ENCODE assay signal across 8 mouse cellular contexts in the genomic region with DNA sequence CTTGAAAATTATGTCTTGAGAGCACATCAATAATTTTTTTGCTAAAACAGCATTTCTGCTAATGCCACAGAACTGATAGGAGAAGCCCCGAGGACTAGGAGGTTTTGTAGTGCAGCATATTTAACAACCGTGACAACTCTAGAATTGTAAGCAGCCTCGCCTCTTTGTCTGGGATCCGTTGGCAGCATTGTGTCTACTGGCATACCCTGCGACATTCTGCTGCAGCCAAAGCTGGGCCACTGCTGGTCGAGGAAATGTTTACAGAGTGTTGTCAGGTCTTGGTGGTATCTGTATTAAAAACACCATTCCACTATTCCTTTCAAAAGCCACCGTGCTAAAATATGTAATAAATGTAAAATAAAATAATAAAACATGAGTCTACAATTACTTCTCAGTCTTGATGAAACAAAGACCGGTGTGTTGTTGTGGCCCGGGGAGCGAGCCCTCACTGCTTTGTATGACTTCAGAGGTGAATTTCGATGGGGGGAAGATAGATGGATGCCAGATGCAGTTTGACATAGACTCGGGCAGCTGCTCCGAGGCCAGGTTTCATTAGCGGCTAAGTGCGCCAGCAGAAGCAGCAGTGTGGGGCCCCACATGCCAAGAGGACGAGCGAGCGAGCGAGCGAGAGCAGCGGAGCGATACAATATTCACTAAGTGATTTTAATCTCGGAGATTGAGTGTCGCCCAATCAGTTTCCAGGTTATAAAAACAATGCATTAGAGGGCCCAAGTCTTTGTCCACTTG.
DNase-seq lines count a peak whose midpoint lies in the region; ATAC-seq and TF ChIP-seq lines count a peak whose summit lies in the region.

No protein-coding gene starts in this region.

- no peak overlapping the region for H3K9ac ChIP-seq in forebrain, embryonic 13.5 days
- no peak overlapping the region; the same call in 1 of the 2 replicates for H3K9ac ChIP-seq in intestine, embryonic 14.5 days (ENCODE audit: low read length)
- H3K9ac ChIP-seq in midbrain, embryonic 11.5 days (ENCODE audit: low read length) = peak overlapping the region; percentile 36; the same call in 1 of the 2 replicates
- H3K9ac ChIP-seq in liver, embryonic 12.5 days = no peak overlapping the region

- H3K36me3 ChIP-seq in forebrain, embryonic 13.5 days (ENCODE audit: poor library complexity, severe bottlenecking) = no peaks in the 10 kb centered on the region
- no peaks in the 10 kb centered on the region for H3K36me3 ChIP-seq in intestine, embryonic 14.5 days (ENCODE audit: control insufficient read depth, insufficient read depth, low read length)
- no peaks in the 10 kb centered on the region for H3K36me3 ChIP-seq in midbrain, embryonic 11.5 days (ENCODE audit: control insufficient read depth, insufficient read depth, low read length)
- no peaks in the 10 kb centered on the region for H3K36me3 ChIP-seq in liver, embryonic 12.5 days

- peak; percentile 65 for ATAC-seq in forebrain, embryonic 13.5 days
- ATAC-seq in intestine, embryonic 14.5 days (replicated peaks; ENCODE audit: low FRiP score, low TSS enrichment, low read depth) = no peak
- peak; percentile 74 for ATAC-seq in midbrain, embryonic 11.5 days (ENCODE audit: low FRiP score)
- no peak for ATAC-seq in liver, embryonic 12.5 days

- intact Hi-C loops in left cerebral cortex, adult 2 months (cut with DNase I) = no loop called here

- no peaks in the 10 kb centered on the region for H3K9me3 ChIP-seq in forebrain, embryonic 13.5 days (replicated peaks)
- no peaks in the 10 kb centered on the region for H3K9me3 ChIP-seq in intestine, embryonic 14.5 days (ENCODE audit: control insufficient read depth, low read length)
- H3K9me3 ChIP-seq in midbrain, embryonic 11.5 days (ENCODE audit: control insufficient read depth, low read length) = no peaks in the 10 kb centered on the region
- no peaks in the 10 kb centered on the region for H3K9me3 ChIP-seq in liver, embryonic 12.5 days (replicated peaks)

- no peak for TF ChIP-seq CTCF in left cerebral cortex, adult 2 months (IDR thresholded peaks at IDR 0.05)

- 77% methylated on average over 24 of the region's 24 CpGs for WGBS in forebrain, embryonic 13.5 days
- WGBS in intestine, embryonic 14.5 days = 29% methylated on average over 24 of the region's 24 CpGs
- WGBS in midbrain, embryonic 11.5 days = 59% methylated on average over 24 of the region's 24 CpGs
- 70% methylated on average over 24 of the region's 24 CpGs for WGBS in liver, embryonic 12.5 days (ENCODE audit: insufficient replicate concordance)

- H3K27me3 ChIP-seq in forebrain, embryonic 13.5 days = no peaks in the 10 kb centered on the region
- H3K27me3 ChIP-seq in intestine, embryonic 14.5 days (replicated peaks; ENCODE audit: control insufficient read depth, insufficient read depth, low read length) = no peaks in the 10 kb centered on the region
- H3K27me3 ChIP-seq in midbrain, embryonic 11.5 days (ENCODE audit: control insufficient read depth, insufficient read depth, low read length) = no peaks in the 10 kb centered on the region
- no peaks in the 10 kb centered on the region for H3K27me3 ChIP-seq in liver, embryonic 12.5 days (replicated peaks)

- peaks cover 7% of the 10 kb centered on the region for H3K4me1 ChIP-seq in forebrain, embryonic 13.5 days
- 0 out of 2 replicates have a peak, but pooled peaks cover 3% of the 10 kb centered on the region for H3K4me1 ChIP-seq in intestine, embryonic 14.5 days (replicated peaks; ENCODE audit: control insufficient read depth, insufficient read depth, low read length)
- H3K4me1 ChIP-seq in midbrain, embryonic 11.5 days (ENCODE audit: control insufficient read depth, insufficient read depth, low read length) = peaks cover 4% of the 10 kb centered on the region; the same call in 1 of the 2 replicates
- peaks cover 7% of the 10 kb centered on the region for H3K4me1 ChIP-seq in liver, embryonic 12.5 days

- H3K4me2 ChIP-seq in forebrain, embryonic 13.5 days = 0 out of 2 replicates have a peak overlapping the region, but pooled peaks have one; percentile 5
- H3K4me2 ChIP-seq in intestine, embryonic 14.5 days (ENCODE audit: low read length) = peak overlapping the region; percentile 42
- H3K4me2 ChIP-seq in midbrain, embryonic 11.5 days = peak overlapping the region; percentile 9; the same call in 1 of the 2 replicates
- no peak overlapping the region for H3K4me2 ChIP-seq in liver, embryonic 12.5 days

- no peak for DNase-seq in left cerebral cortex, adult 2 months (ENCODE audit: extremely low spot score in 1 of 2, low spot score in 2 of 2)
- no peak for DNase-seq in left cerebral cortex, adult 18-20 months (ENCODE audit: low spot score in 2 of 2)
- DNase-seq in intestine, embryonic 14.5 days (ENCODE audit: low spot score) = peak; percentile 64
- peak; percentile 90 for DNase-seq in midbrain, embryonic 11.5 days (ENCODE audit: low spot score, missing footprints)
- DNase-seq in liver = no peak
- DNase-seq in adrenal gland, adult 2 months = no peak

- H3K4me3 ChIP-seq in left cerebral cortex, adult 2 months = no peak overlapping the region
- H3K4me3 ChIP-seq in forebrain, embryonic 13.5 days = no peak overlapping the region
- H3K4me3 ChIP-seq in intestine, embryonic 14.5 days (ENCODE audit: low read depth, low read length) = 0 out of 2 replicates have a peak overlapping the region, but pooled peaks have one; percentile 0
- H3K4me3 ChIP-seq in midbrain, embryonic 11.5 days (ENCODE audit: low read depth, low read length) = no peak overlapping the region
- no peak overlapping the region for H3K4me3 ChIP-seq in liver, embryonic 12.5 days

- H3K27ac ChIP-seq in left cerebral cortex, adult 2 months = peak overlapping the region; percentile 50
- H3K27ac ChIP-seq in forebrain, embryonic 13.5 days = no peak overlapping the region
- no peak overlapping the region for H3K27ac ChIP-seq in intestine, embryonic 14.5 days (ENCODE audit: low read depth)
- peak overlapping the region; percentile 80 for H3K27ac ChIP-seq in midbrain, embryonic 11.5 days (ENCODE audit: low read depth, low read length)
- H3K27ac ChIP-seq in liver, embryonic 12.5 days = no peak overlapping the region

Comparison
In these comparisons a context has a peak if more than half of its experiments do, and no peak if none do; other contexts are left out.
1. DNase-seq: peak in intestine, embryonic 14.5 days (single experiment) and midbrain, embryonic 11.5 days (single experiment); none in left cerebral cortex, adult 2 months (0 of 2), left cerebral cortex, adult 18-20 months (0 of 2), liver (single experiment) and adrenal gland, adult 2 months (single experiment).
2. H3K27ac ChIP-seq: peak in left cerebral cortex, adult 2 months (single experiment) and midbrain, embryonic 11.5 days (single experiment); none in forebrain, embryonic 13.5 days (single experiment), intestine, embryonic 14.5 days (single experiment) and liver, embryonic 12.5 days (single experiment).
3. ATAC-seq: peak in forebrain, embryonic 13.5 days (single experiment) and midbrain, embryonic 11.5 days (single experiment); none in intestine, embryonic 14.5 days (single experiment) and liver, embryonic 12.5 days (single experiment).